Comparison of ENCODE assay signal across 19 mouse cellular contexts in genomic region chr17:73640117-73640480, GRCm38 (mm10).
DNase-seq lines count a peak whose midpoint lies in the region; ATAC-seq lines count a peak whose summit lies in the region.
"Had no signal": no experiment of that assay in that cellular context is flagged by ENCODE, and none has a peak within 500 bp of the region (broad histone marks: within the 10 kb centered on the region; RNA-seq: fewer than 3 reads in every experiment).

No protein-coding gene starts in this region.

- no peak overlapping the region for H3K4me2 ChIP-seq in forebrain, embryonic 12.5 days
- H3K4me2 ChIP-seq in forebrain, embryonic 11.5 days (ENCODE audit: low read depth, low read length, severe bottlenecking), result no peak overlapping the region
- H3K4me2 ChIP-seq in midbrain, embryonic 11.5 days, result no peak overlapping the region
- no peak overlapping the region for H3K4me2 ChIP-seq in neural tube, embryonic 15.5 days
- H3K4me2 ChIP-seq: hindbrain, embryonic 15.5 days; midbrain, embryonic 12.5 days; stomach, embryonic 15.5 days had no signal

- DNase-seq in forebrain, embryonic 11.5 days (ENCODE audit: low spot score), result no peak
- peak; percentile 77 for DNase-seq in midbrain, embryonic 11.5 days (ENCODE audit: low spot score, missing footprints)
- no peak for DNase-seq in midbrain, embryonic 10.5 days (ENCODE audit: low spot score)
- DNase-seq in kidney, postnatal 10 days, result peak; percentile 30
- no peak for DNase-seq in lung, postnatal 25 days (ENCODE audit: low spot score)
- DNase-seq in thymus, postnatal 25 days, result no peak
- DNase-seq: heart, adult 11 months; lung, adult 2 months; lung, postnatal 4 days; thymus, adult 2 months had no signal

- 63% methylated on average over 3 of the region's 3 CpGs for WGBS in forebrain, embryonic 12.5 days
- WGBS in forebrain, embryonic 11.5 days, result 47% methylated on average over 3 of the region's 3 CpGs
- 42% methylated on average over 3 of the region's 3 CpGs for WGBS in midbrain, embryonic 11.5 days
- WGBS in midbrain, embryonic 10.5 days, result 51% methylated on average over 3 of the region's 3 CpGs
- WGBS in neural tube, embryonic 15.5 days, result 70% methylated on average over 3 of the region's 3 CpGs

- H3K9ac ChIP-seq in forebrain, embryonic 12.5 days, result no peak overlapping the region
- H3K9ac ChIP-seq in forebrain, embryonic 11.5 days (ENCODE audit: low read length), result no peak overlapping the region
- no peak overlapping the region for H3K9ac ChIP-seq in midbrain, embryonic 11.5 days (ENCODE audit: low read length)
- no peak overlapping the region for H3K9ac ChIP-seq in neural tube, embryonic 15.5 days (replicated peaks)
- H3K9ac ChIP-seq: hindbrain, embryonic 15.5 days; midbrain, embryonic 12.5 days; stomach, embryonic 15.5 days had no signal

- no peaks in the 10 kb centered on the region for H3K27me3 ChIP-seq in forebrain, embryonic 12.5 days
- H3K27me3 ChIP-seq in forebrain, embryonic 11.5 days (ENCODE audit: control insufficient read depth, insufficient read depth, low read length), result no peaks in the 10 kb centered on the region
- H3K27me3 ChIP-seq in midbrain, embryonic 11.5 days (ENCODE audit: control insufficient read depth, insufficient read depth, low read length), result no peaks in the 10 kb centered on the region
- H3K27me3 ChIP-seq in midbrain, embryonic 10.5 days (ENCODE audit: low read depth, poor library complexity, severe bottlenecking), result no peaks in the 10 kb centered on the region
- H3K27me3 ChIP-seq in neural tube, embryonic 15.5 days (replicated peaks), result no peaks in the 10 kb centered on the region
- H3K27me3 ChIP-seq: hindbrain, embryonic 15.5 days; midbrain, embryonic 12.5 days; stomach, embryonic 15.5 days had no signal

- peaks cover 4% of the 10 kb centered on the region for H3K4me1 ChIP-seq in forebrain, embryonic 12.5 days
- no peaks in the 10 kb centered on the region for H3K4me1 ChIP-seq in forebrain, embryonic 11.5 days (replicated peaks; ENCODE audit: control insufficient read depth, insufficient read depth, low read length)
- 0 out of 2 replicates have a peak, but pooled peaks cover 3% of the 10 kb centered on the region for H3K4me1 ChIP-seq in midbrain, embryonic 11.5 days (ENCODE audit: control insufficient read depth, insufficient read depth, low read length)
- H3K4me1 ChIP-seq in midbrain, embryonic 10.5 days, result peaks cover 12% of the 10 kb centered on the region
- H3K4me1 ChIP-seq in neural tube, embryonic 15.5 days, result peaks cover 10% of the 10 kb centered on the region
- H3K4me1 ChIP-seq: stomach, embryonic 15.5 days had no signal

- 0 out of 2 replicates have a peak overlapping the region, but pooled peaks have one; percentile 50 for H3K27ac ChIP-seq in forebrain, embryonic 12.5 days
- H3K27ac ChIP-seq in forebrain, embryonic 11.5 days (ENCODE audit: low read depth, low read length), result no peak overlapping the region
- H3K27ac ChIP-seq in midbrain, embryonic 11.5 days (ENCODE audit: low read depth, low read length), result no peak overlapping the region
- H3K27ac ChIP-seq in midbrain, embryonic 10.5 days (replicated peaks), result no peak overlapping the region
- peak overlapping the region; percentile 37 for H3K27ac ChIP-seq in neural tube, embryonic 15.5 days (replicated peaks)
- H3K27ac ChIP-seq: embryonic facial prominence, embryonic 10.5 days; hindbrain, embryonic 15.5 days; midbrain, embryonic 12.5 days; stomach, embryonic 15.5 days had no signal

- no peak overlapping the region for H3K4me3 ChIP-seq in forebrain, embryonic 12.5 days (replicated peaks)
- no peak overlapping the region for H3K4me3 ChIP-seq in forebrain, embryonic 11.5 days (ENCODE audit: low read depth, low read length)
- no peak overlapping the region for H3K4me3 ChIP-seq in midbrain, embryonic 11.5 days (ENCODE audit: low read depth, low read length)
- H3K4me3 ChIP-seq in midbrain, embryonic 10.5 days, result no peak overlapping the region
- H3K4me3 ChIP-seq in neural tube, embryonic 15.5 days (replicated peaks), result no peak overlapping the region
- H3K4me3 ChIP-seq: embryonic facial prominence, embryonic 10.5 days; erythroblast, embryonic 14.5 days; hindbrain, embryonic 15.5 days; midbrain, embryonic 12.5 days; stomach, embryonic 15.5 days had no signal

- no peak for ATAC-seq in forebrain, embryonic 12.5 days (ENCODE audit: low FRiP score)
- ATAC-seq in forebrain, embryonic 11.5 days (replicated peaks; ENCODE audit: low FRiP score), result no peak
- ATAC-seq in midbrain, embryonic 11.5 days (ENCODE audit: low FRiP score), result no peak
- no peak for ATAC-seq in neural tube, embryonic 15.5 days (ENCODE audit: low FRiP score)
- ATAC-seq: CD4-positive, CD25-positive, alpha-beta regulatory T cell, adult 4 months had no signal

- no peaks in the 10 kb centered on the region for H3K9me3 ChIP-seq in forebrain, embryonic 12.5 days
- H3K9me3 ChIP-seq in forebrain, embryonic 11.5 days (ENCODE audit: control insufficient read depth, low read length), result no peaks in the 10 kb centered on the region
- no peaks in the 10 kb centered on the region for H3K9me3 ChIP-seq in midbrain, embryonic 11.5 days (ENCODE audit: control insufficient read depth, low read length)
- H3K9me3 ChIP-seq in midbrain, embryonic 10.5 days (replicated peaks), result 0 out of 2 replicates have a peak, but pooled peaks cover 3% of the 10 kb centered on the region
- H3K9me3 ChIP-seq in neural tube, embryonic 15.5 days (replicated peaks), result no peaks in the 10 kb centered on the region; the same call in 1 of the 2 replicates
- H3K9me3 ChIP-seq: embryonic facial prominence, embryonic 10.5 days; hindbrain, embryonic 15.5 days; midbrain, embryonic 12.5 days; stomach, embryonic 15.5 days had no signal

- H3K36me3 ChIP-seq in forebrain, embryonic 12.5 days (replicated peaks), result no peaks in the 10 kb centered on the region
- no peaks in the 10 kb centered on the region for H3K36me3 ChIP-seq in forebrain, embryonic 11.5 days (ENCODE audit: control insufficient read depth, insufficient read depth, low read length)
- H3K36me3 ChIP-seq in midbrain, embryonic 11.5 days (ENCODE audit: control insufficient read depth, insufficient read depth, low read length), result no peaks in the 10 kb centered on the region
- H3K36me3 ChIP-seq in midbrain, embryonic 10.5 days, result no peaks in the 10 kb centered on the region
- H3K36me3 ChIP-seq in neural tube, embryonic 15.5 days, result no peaks in the 10 kb centered on the region
- H3K36me3 ChIP-seq: embryonic facial prominence, embryonic 10.5 days; G1E; hindbrain, embryonic 15.5 days; midbrain, embryonic 12.5 days; stomach, embryonic 15.5 days had no signal

Comparison
In these comparisons a context has a peak if more than half of its experiments do, and no peak if none do; other contexts are left out.
1. H3K27ac ChIP-seq: peak in forebrain, embryonic 12.5 days (single experiment) and neural tube, embryonic 15.5 days (single experiment); none in forebrain, embryonic 11.5 days (single experiment), midbrain, embryonic 11.5 days (single experiment) and midbrain, embryonic 10.5 days (single experiment).
2. DNase-seq: peak in midbrain, embryonic 11.5 days (single experiment) and kidney, postnatal 10 days (single experiment); none in forebrain, embryonic 11.5 days (single experiment), midbrain, embryonic 10.5 days (single experiment), lung, postnatal 25 days (single experiment) and thymus, postnatal 25 days (single experiment).